Mouse (Mus musculus): ENCODE data around the gene Drc1.

Drc1 gene

GRCm38 (mm10) chr5:30281291-30281732 is at the start of gene Drc1:
Gene Drc1, plus strand, starts transcription at chr5:30281388.
- DNase-seq (ENCODE audit: low read depth, low spot score) = peak; percentile 37

- DNase-seq (ENCODE audit: low read depth, low spot score) = no peak
Observed at GRCm38 (mm10) chr5:30231891-30232270, 49.3 kb upstream of the Drc1 start.

GRCm38 (mm10) chr5:30232271-30232971 is 48.8 kb upstream of the Drc1 start, which contains the start of gene Selenoi:
Gene Selenoi, plus strand, starts transcription at chr5:30232581.
- peak; percentile 97 for DNase-seq (ENCODE audit: low read depth, low spot score)

- no peak for DNase-seq (ENCODE audit: low read depth, low spot score)
Observed at GRCm38 (mm10) chr5:30233042-30233441, 48.1 kb upstream of the Drc1 start.

DNA sequence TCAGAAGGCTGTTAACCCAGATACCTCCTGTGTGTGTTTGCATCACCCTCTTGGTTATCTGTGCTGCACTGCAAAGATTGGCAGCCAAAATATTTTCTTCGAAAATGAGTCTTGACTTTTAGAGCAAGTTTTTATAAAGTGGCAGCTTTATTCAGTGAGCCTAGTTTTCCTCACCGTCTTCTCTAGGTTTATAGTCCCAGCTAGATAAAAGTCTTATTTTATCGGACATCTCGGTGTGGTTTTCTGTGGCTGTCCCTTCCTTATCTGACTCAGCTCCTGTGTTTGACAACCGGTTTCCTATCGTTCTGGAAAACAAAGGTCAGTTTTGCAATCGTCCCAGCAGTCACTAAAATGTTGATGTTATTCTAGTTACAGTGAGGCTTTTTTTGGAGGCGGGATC is 47.2 kb upstream of the Drc1 start:
- DNase-seq (ENCODE audit: low read depth, low spot score) = no peak

- no peak for DNase-seq (ENCODE audit: low read depth, low spot score)
Observed at GRCm38 (mm10) chr5:30235641-30236126, 45.5 kb upstream of the Drc1 start.

GRCm38 (mm10) chr5:30238533-30238932 is 42.7 kb upstream of the Drc1 start:
- DNase-seq (ENCODE audit: low read depth, low spot score) = no peak

- DNase-seq (ENCODE audit: low read depth, low spot score) = no peak
Observed at GRCm38 (mm10) chr5:30240552-30240951, 40.6 kb upstream of the Drc1 start.

DNA sequence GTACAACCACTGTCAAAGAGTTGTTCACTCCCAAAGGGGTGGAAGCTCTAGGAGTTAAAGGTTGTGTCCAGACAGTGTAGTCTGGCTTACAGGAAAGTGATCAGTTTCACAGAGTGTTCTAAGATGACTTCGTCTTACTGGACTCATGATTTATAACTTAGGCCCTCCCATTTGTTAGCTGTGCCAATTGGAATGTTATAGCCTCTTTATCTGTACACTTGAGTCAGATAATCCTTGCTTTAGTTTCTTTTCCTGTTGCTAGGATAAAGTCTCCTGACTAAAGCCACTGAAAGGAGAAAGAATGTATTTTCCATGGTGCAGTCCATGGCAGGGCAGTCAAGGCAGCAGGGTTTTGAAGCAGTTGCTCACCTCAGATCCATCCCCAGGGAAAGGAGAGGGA is 38.8 kb upstream of the Drc1 start:
- no peak for DNase-seq (ENCODE audit: low read depth, low spot score)

GRCm38 (mm10) chr5:30243741-30244140 is 37.4 kb upstream of the Drc1 start:
- DNase-seq (ENCODE audit: low read depth, low spot score) = no peak

GRCm38 (mm10) chr5:30245861-30246416 is 35.2 kb upstream of the Drc1 start:
- no peak for DNase-seq (ENCODE audit: low read depth, low spot score)

DNA sequence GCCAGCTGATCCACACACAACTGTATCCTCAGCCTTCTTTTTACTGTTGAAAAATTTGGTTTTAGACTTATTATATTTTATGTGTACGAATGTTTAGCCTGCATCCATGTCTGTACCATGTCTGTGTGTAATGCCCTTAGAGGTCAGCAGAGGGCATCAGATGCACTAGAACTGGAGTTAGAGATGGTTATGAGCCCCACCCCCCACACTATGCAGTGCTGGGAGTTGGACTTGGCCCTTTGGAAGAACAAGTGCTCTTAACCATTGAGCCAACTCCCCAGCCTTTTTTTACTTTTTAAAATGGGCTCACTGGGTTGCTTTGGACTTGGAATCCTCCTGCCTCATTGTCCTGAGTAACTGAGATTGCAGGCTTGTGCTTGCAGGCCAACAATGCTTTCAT is 33.5 kb upstream of the Drc1 start:
- DNase-seq (ENCODE audit: low read depth, low spot score) = no peak

DNA sequence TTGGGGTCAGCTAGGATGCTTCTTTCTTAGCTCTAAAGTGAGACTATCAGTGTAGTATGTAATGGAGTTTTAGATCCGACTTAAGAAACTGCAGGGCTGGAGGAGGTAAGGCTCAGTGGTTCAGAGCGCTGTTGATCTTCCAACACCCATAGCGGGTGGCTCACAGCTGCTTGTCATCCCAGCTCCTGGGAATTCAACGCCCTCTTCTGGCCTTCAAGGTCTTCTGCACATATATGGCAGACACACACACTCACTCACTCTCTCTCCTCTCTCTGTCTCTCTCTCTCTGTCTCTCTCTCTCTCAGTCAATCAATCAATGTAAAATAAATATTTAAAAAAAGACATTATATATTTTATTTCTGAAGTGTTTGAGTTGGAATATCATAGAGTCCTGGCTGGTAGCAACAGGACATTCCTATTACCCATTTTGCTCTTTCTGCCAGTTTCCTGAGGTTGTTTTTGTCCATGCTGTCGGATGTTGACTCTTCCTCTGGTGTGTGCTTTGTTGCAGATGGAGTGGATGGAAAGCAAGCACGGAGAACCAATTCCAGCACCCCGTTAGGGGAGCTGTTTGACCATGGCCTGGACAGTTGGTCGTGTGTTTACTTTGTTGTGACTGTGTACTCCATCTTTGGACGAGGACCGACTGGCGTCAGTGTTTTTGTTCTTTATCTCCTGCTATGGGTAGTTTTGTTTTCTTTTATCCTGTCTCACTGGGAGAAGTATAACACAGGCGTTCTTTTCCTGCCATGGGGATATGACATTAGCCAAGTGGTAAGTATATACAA is 25.4 kb upstream of the Drc1 start:
- no peak for DNase-seq (ENCODE audit: low read depth, low spot score)

DNA sequence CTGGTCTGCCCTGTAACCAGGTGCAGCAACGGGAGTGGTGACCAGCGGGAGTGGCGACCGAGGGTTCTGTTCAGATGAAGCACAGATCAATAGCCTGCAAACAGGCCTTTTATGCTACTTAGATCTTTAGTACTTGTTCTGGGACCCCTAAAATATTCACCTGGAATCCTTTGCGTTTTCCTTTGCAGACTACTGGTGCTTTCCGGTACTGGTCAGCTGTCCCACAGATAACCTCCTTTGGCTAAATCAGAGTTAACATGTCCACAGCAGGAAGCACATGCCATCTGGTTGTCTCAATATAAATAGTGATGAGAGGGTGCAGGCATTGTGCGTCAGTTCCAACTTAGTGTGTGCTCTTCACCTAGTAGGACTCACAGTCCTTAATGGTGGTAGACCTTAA is 22.4 kb upstream of the Drc1 start:
- no peak for DNase-seq (ENCODE audit: low read depth, low spot score)

DNA sequence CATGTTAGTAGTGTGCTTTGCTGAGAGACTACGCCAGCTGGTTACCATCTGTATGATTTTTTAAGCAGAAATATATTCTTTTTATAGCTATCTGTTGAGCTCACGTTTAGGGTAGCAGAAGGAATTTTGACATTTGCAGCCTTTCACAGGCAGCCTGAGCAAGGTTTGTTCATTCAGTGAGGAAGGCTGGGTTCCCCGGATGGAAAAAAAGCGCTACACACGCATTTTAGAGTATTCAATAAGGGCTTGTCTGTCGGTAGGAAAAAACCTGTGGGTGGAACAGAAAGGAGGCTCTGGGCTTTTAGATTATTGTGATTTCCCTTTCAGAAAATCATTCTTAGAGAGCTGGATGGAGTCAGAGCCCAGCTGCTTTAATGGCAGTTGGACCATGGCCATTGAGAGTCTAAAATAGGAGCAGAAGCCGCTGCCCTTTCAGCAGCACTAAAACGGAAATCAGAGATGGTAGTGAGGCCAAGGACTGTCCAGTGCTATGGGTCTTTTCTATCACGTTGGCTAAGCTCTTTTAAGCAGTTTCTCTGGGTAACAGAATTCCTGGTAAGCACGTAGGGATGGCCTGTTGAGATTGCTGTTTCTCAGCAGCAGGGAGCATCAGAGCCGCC is 10.5 kb upstream of the Drc1 start:
- DNase-seq (ENCODE audit: low read depth, low spot score) = peak; percentile 40

DNA sequence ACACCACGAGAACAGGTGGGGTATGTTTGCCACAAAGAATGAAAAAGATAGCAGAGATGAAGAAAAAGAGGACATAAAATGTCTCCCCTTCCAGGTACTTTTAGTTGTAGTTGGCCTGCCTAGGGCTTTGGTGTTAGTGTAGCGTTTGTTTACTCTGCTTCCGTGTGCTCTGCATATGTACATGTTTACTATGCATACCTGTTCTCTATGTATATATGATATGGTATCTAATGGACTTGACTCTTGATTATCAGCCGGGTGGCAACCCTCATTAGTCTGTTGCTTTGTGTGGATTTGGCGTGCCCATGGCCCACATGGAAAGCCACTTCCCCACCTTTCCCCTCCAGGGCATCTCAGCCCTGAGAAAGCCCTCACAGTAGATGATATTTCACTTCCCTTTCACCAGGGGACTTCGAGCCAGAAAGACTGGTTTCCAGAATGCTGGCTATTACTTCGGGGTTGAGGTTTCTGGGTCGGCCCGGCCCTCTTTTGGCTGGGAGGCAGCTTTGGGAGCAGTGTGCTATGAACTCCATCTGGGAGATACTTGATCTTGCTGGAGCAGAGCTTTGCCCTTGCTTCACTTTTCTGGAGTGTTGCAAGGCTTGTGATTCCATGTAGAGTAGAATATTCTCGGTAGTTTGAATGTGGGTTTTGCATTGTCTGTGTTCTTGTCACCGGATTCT is 9.4 kb upstream of the Drc1 start:
- no peak for DNase-seq (ENCODE audit: low read depth, low spot score)

- no peak for DNase-seq (ENCODE audit: low read depth, low spot score)
Observed at GRCm38 (mm10) chr5:30276361-30276760, 4.8 kb upstream of the Drc1 start.

- no peak for DNase-seq (ENCODE audit: low read depth, low spot score)
Observed at GRCm38 (mm10) chr5:30278952-30279351, 2.2 kb upstream of the Drc1 start.

GRCm38 (mm10) chr5:30279446-30279845 is 1.7 kb upstream of the Drc1 start:
- DNase-seq (ENCODE audit: low read depth, low spot score) = no peak

GRCm38 (mm10) chr5:30280864-30281263 is 324 bp upstream of the Drc1 start:
- DNase-seq (ENCODE audit: low read depth, low spot score) = no peak

- DNase-seq (ENCODE audit: low read depth, low spot score) = no peak
Observed at GRCm38 (mm10) chr5:30285944-30286799, 5.0 kb downstream of the Drc1 start.
